10 mouse cellular contexts compared by ENCODE assay signal in genomic region chr7:142471414-142471861, GRCm38 (mm10). TPM values are rescaled to one million over a fixed set of nuclear protein-coding genes. Genes with fewer than 3 reads are reported as not detected.
DNase-seq lines count a peak whose midpoint lies in the region; ATAC-seq and TF ChIP-seq lines count a peak whose summit lies in the region.
"Had no signal": no experiment of that assay in that cellular context is flagged by ENCODE, and none has a peak within 500 bp of the region (broad histone marks: within the 10 kb centered on the region; RNA-seq: fewer than 3 reads in every experiment).

No protein-coding gene starts in this region.

- 26% methylated on average over 6 of the region's 6 CpGs for WGBS in kidney, embryonic 15.5 days
- 39% methylated on average over 6 of the region's 6 CpGs for WGBS in embryonic facial prominence, embryonic 13.5 days
- WGBS in intestine, postnatal 0 days = 58% methylated on average over 6 of the region's 6 CpGs

- H3K36me3 ChIP-seq in kidney, embryonic 15.5 days = no peaks in the 10 kb centered on the region
- H3K36me3 ChIP-seq in C2C12 (ENCODE audit: control insufficient read depth, insufficient read depth) = no peaks in the 10 kb centered on the region
- no peaks in the 10 kb centered on the region for H3K36me3 ChIP-seq in embryonic facial prominence, embryonic 13.5 days
- no peaks in the 10 kb centered on the region for H3K36me3 ChIP-seq in intestine, postnatal 0 days (ENCODE audit: control insufficient read depth, insufficient read depth)
- H3K36me3 ChIP-seq: G1E had no signal

- DNase-seq in kidney, postnatal 36 days = no peak
- DNase-seq in adrenal gland, postnatal 4 days (ENCODE audit: low spot score in 2 of 2) = no peak
- DNase-seq in ovary, adult 18-20 months (ENCODE audit: low spot score) = no peak

- peak overlapping the region; percentile 63 for H3K4me2 ChIP-seq in kidney, embryonic 15.5 days
- peak overlapping the region; percentile 31 for H3K4me2 ChIP-seq in embryonic facial prominence, embryonic 13.5 days
- peak overlapping the region; percentile 43 for H3K4me2 ChIP-seq in intestine, postnatal 0 days (replicated peaks; ENCODE audit: low read depth)

- ATAC-seq in kidney, embryonic 15.5 days (replicated peaks; ENCODE audit: low FRiP score) = peak; percentile 55
- ATAC-seq in embryonic facial prominence, embryonic 13.5 days (ENCODE audit: insufficient number of reproducible peaks, insufficient read depth, low FRiP score, low TSS enrichment, low read depth) = no peak
- ATAC-seq in intestine, postnatal 0 days = no peak
- ATAC-seq in megakaryocyte-erythroid progenitor cell, adult 5-6 weeks (replicated peaks; ENCODE audit: low FRiP score, low TSS enrichment, poor library complexity, severe bottlenecking) = no peak

- peak overlapping the region; percentile 48 for H3K9ac ChIP-seq in kidney, embryonic 15.5 days
- H3K9ac ChIP-seq in embryonic facial prominence, embryonic 13.5 days = peak overlapping the region; percentile 61
- H3K9ac ChIP-seq in intestine, postnatal 0 days (ENCODE audit: low read depth, low read length) = no peak overlapping the region

- peak overlapping the region; percentile 96 for H3K27ac ChIP-seq in kidney, embryonic 15.5 days
- H3K27ac ChIP-seq in embryonic facial prominence, embryonic 13.5 days = peak overlapping the region; percentile 84
- H3K27ac ChIP-seq in intestine, postnatal 0 days (ENCODE audit: low read depth, low read length) = peak overlapping the region; percentile 73

- no peaks in the 10 kb centered on the region for H3K9me3 ChIP-seq in kidney, embryonic 15.5 days (replicated peaks)
- H3K9me3 ChIP-seq in embryonic facial prominence, embryonic 13.5 days = no peaks in the 10 kb centered on the region
- no peaks in the 10 kb centered on the region for H3K9me3 ChIP-seq in intestine, postnatal 0 days (ENCODE audit: control insufficient read depth)
- H3K9me3 ChIP-seq: G1E had no signal

- H3K79me2 ChIP-seq in C2C12 (ENCODE audit: control insufficient read depth, insufficient read depth) = peaks cover 50% of the 10 kb centered on the region

- peaks cover 69% of the 10 kb centered on the region for H3K4me1 ChIP-seq in kidney, embryonic 15.5 days
- peaks cover 58% of the 10 kb centered on the region for H3K4me1 ChIP-seq in embryonic facial prominence, embryonic 13.5 days
- H3K4me1 ChIP-seq in intestine, postnatal 0 days (replicated peaks; ENCODE audit: control insufficient read depth, insufficient read depth, low read length) = no peaks in the 10 kb centered on the region

- H3ac ChIP-seq in C2C12 (ENCODE audit: control insufficient read depth, insufficient read length, low read depth) = peak overlapping the region; percentile 81

- TF ChIP-seq CTCF in C2C12 (IDR thresholded peaks at IDR 0.05; ENCODE audit: control insufficient read depth, insufficient read depth, insufficient read length) = no peak
- TF ChIP-seq CTCF in intestine, postnatal 0 days (IDR thresholded peaks at IDR 0.05; ENCODE audit: low read depth) = no peak

- H3K4me3 ChIP-seq in kidney, embryonic 15.5 days (replicated peaks) = peak overlapping the region; percentile 41
- H3K4me3 ChIP-seq in C2C12 (ENCODE audit: insufficient read depth, poor library complexity, severe bottlenecking) = peak overlapping the region; percentile 23
- H3K4me3 ChIP-seq in embryonic facial prominence, embryonic 13.5 days = no peak overlapping the region
- no peak overlapping the region for H3K4me3 ChIP-seq in intestine, postnatal 0 days (ENCODE audit: low read depth, low read length)

- no peaks in the 10 kb centered on the region for H3K27me3 ChIP-seq in kidney, embryonic 15.5 days
- no peaks in the 10 kb centered on the region for H3K27me3 ChIP-seq in C2C12 (ENCODE audit: control insufficient read depth, insufficient read depth, insufficient read length)
- H3K27me3 ChIP-seq in embryonic facial prominence, embryonic 13.5 days = no peaks in the 10 kb centered on the region
- no peaks in the 10 kb centered on the region for H3K27me3 ChIP-seq in intestine, postnatal 0 days (replicated peaks; ENCODE audit: control insufficient read depth, insufficient read depth, low read length)

- H3K79me3 ChIP-seq in C2C12 (ENCODE audit: low read depth) = peaks cover 22% of the 10 kb centered on the region

TF ChIP-seq in C2C12, 6 proteins besides CTCF, POLR2A, EP300 and RAD21:
- TF ChIP-seq MAX (IDR thresholded peaks at IDR 0.05) (no peak), CEBPB (IDR thresholded peaks at IDR 0.05; ENCODE audit: low read depth) (no peak), MYOD1 (IDR thresholded peaks at IDR 0.05; ENCODE audit: control insufficient read depth, insufficient read length, low read depth) (no peak), FOSL1 (IDR thresholded peaks at IDR 0.05; ENCODE audit: insufficient read depth, low read length, poor library complexity, severe bottlenecking) (no peak), USF1 (IDR thresholded peaks at IDR 0.05; ENCODE audit: low read depth) (no peak), MYOG (IDR thresholded peaks at IDR 0.05; ENCODE audit: control insufficient read depth, extremely low read depth, insufficient read length) (no peak)

RNA-seq across cellular contexts. Expression of gene Lsp1, which starts 10.8 kb away (rescaled TPM):
- 115 and 139 TPM in 2 replicates for polyA plus RNA-seq in kidney, embryonic 15.5 days (2015; fragmentation: Nextera tagmentation; extraction: Ambion mirVana)
- 96.1 TPM for polyA plus RNA-seq in C2C12 (2012; fragmentation: generic; extraction: Trizol)
- polyA plus RNA-seq in embryonic facial prominence, embryonic 13.5 days (2015; fragmentation: Nextera tagmentation; extraction: Ambion mirVana) = 28.5 and 29.2 TPM in 2 replicates
- polyA plus RNA-seq in intestine, postnatal 0 days (2015; fragmentation: Nextera tagmentation; extraction: Ambion mirVana) = 55.2 and 61.8 TPM in 2 replicates
- 10 to 100 TPM; 25.1 to 43.0 TPM for total RNA-seq in adrenal gland, postnatal 4 days (2021)
- total RNA-seq in megakaryocyte-erythroid progenitor cell, adult 5-6 weeks (2014; fragmentation: Nextera tagmentation) = 16.9 and 39.8 TPM in 2 replicates
- 12.1 and 42.5 TPM in 2 replicates for total RNA-seq in megakaryocyte-erythroid progenitor cell, adult 5-6 weeks (2017)

RNA-seq across cellular contexts. Expression of gene Tnnt3, which starts 27.2 kb away (rescaled TPM):
- polyA plus RNA-seq in kidney, embryonic 15.5 days (2015; fragmentation: Nextera tagmentation; extraction: Ambion mirVana) = 23.5 and 46.2 TPM in 2 replicates
- polyA plus RNA-seq in C2C12 (2012; fragmentation: generic; extraction: Trizol) = 6.8 TPM
- polyA plus RNA-seq in embryonic facial prominence, embryonic 13.5 days (2015; fragmentation: Nextera tagmentation; extraction: Ambion mirVana) = 3.8 and 5.8 TPM in 2 replicates
- 3.0 TPM in 2 replicates for polyA plus RNA-seq in intestine, postnatal 0 days (2015; fragmentation: Nextera tagmentation; extraction: Ambion mirVana)
- total RNA-seq in adrenal gland, postnatal 4 days (2021) = 100 to 1,000 TPM; 118 to 299 TPM
- total RNA-seq in megakaryocyte-erythroid progenitor cell, adult 5-6 weeks (2014; fragmentation: Nextera tagmentation) = not detected in 2 replicates
- total RNA-seq in megakaryocyte-erythroid progenitor cell, adult 5-6 weeks (2017) = not detected in 2 replicates
- total RNA-seq: G1E; layer of hippocampus, postnatal 25 days had no signal
- polyA plus RNA-seq: G1E had no signal

RNA-seq across cellular contexts. Expression of gene Tnni2, which starts 29.8 kb away (rescaled TPM):
- polyA plus RNA-seq in kidney, embryonic 15.5 days (2015; fragmentation: Nextera tagmentation; extraction: Ambion mirVana) = 19.0 and 45.8 TPM in 2 replicates
- polyA plus RNA-seq in C2C12 (2012; fragmentation: generic; extraction: Trizol) = 7.5 TPM
- 7.7 and 8.4 TPM in 2 replicates for polyA plus RNA-seq in embryonic facial prominence, embryonic 13.5 days (2015; fragmentation: Nextera tagmentation; extraction: Ambion mirVana)
- polyA plus RNA-seq in intestine, postnatal 0 days (2015; fragmentation: Nextera tagmentation; extraction: Ambion mirVana) = 1.9 and 2.4 TPM in 2 replicates
- total RNA-seq in adrenal gland, postnatal 4 days (2021) = 100 to 1,000 TPM in 1 of 2 experiments, 10 to 100 TPM in 1; 79.5 to 219 TPM
- not detected in 2 replicates for total RNA-seq in megakaryocyte-erythroid progenitor cell, adult 5-6 weeks (2014; fragmentation: Nextera tagmentation)
- total RNA-seq in megakaryocyte-erythroid progenitor cell, adult 5-6 weeks (2017) = 0.99 and 18.9 TPM in 2 replicates

RNA-seq across cellular contexts. Expression of gene Syt8, which starts 36.8 kb away (rescaled TPM):
- 0.62 and 1.3 TPM in 2 replicates for polyA plus RNA-seq in kidney, embryonic 15.5 days (2015; fragmentation: Nextera tagmentation; extraction: Ambion mirVana)
- 0.07 TPM for polyA plus RNA-seq in C2C12 (2012; fragmentation: generic; extraction: Trizol)
- polyA plus RNA-seq in embryonic facial prominence, embryonic 13.5 days (2015; fragmentation: Nextera tagmentation; extraction: Ambion mirVana) = 0.37 and 0.66 TPM in 2 replicates
- polyA plus RNA-seq in intestine, postnatal 0 days (2015; fragmentation: Nextera tagmentation; extraction: Ambion mirVana) = 0.60 and 1.3 TPM in 2 replicates
- total RNA-seq in adrenal gland, postnatal 4 days (2021) = not detected
- 2.0 TPM in 1 of 2 replicates, not detected in the other for total RNA-seq in megakaryocyte-erythroid progenitor cell, adult 5-6 weeks (2014; fragmentation: Nextera tagmentation)
- total RNA-seq in megakaryocyte-erythroid progenitor cell, adult 5-6 weeks (2017) = not detected in 2 replicates
- total RNA-seq: layer of hippocampus, postnatal 25 days had no signal
- polyA plus RNA-seq: G1E had no signal

Comparison
In these comparisons a context has a peak if more than half of its experiments do, and no peak if none do; other contexts are left out.
1. H3K4me3 ChIP-seq: peak in kidney, embryonic 15.5 days (single experiment) and C2C12 (single experiment); none in embryonic facial prominence, embryonic 13.5 days (single experiment) and intestine, postnatal 0 days (single experiment).
2. Peak in every context shown above with its lines, with median percentiles within 50 percentile points of each other: H3K27ac ChIP-seq and H3K4me2 ChIP-seq.